Mouse (Mus musculus) right cerebral cortex, postnatal 10 days (tissue): ENCODE data around the gene Hoxd9.

Experiments
- DNase-seq, 2 experiments: peaks; one replicate each; pipeline ENCODE4 v3.0.0; 2021; ENCODE audit warnings: low spot score in 2 of 2

Gene Hoxd9

DNA sequence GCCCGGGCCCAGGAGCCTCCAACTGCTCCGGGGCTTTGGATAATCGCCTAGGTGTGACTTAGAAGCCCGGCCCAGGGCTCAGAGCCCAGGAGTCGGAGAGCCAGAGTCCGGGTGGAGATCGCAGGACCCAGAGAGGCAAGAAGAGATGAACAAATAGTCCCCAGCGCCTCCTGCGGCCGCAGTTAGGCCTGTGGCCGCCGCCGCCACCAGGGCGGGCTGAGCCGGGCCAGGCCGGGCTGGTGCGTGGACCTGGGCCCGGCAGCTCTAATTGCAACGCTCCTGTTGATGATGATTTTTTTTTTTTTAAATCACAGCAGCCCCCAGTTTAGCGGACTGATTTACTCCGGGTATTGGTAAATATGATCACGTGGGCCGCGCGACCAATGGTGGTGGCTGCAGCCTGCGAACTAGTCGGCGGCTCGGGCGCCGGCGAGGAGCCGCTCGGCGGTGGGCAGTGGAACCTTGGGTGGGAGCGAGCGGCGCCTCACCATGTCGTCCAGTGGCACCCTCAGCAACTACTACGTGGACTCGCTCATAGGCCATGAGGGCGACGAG lies at the start of gene Hoxd9:
Gene Hoxd9, plus strand, starts transcription at position 161 of the 555 bp plus-strand sequence.
- DNase-seq, result no peak

DNA sequence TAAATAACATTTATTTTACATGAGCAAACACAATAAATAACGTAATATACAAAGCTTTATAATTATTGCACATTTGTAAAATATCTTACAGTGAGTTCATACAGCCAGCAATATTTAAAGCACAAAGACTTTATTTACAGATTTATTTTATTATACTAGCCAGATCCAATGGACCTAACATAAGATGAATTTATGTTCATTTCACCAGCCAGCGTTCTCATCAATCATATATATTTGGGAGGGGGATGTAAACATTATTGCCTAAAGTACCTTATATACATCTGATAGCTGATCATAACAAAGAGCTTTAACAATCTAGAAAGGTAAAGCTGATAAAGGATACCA lies 44.6 kb upstream of the Hoxd9 start:
- DNase-seq, result no peak

DNA sequence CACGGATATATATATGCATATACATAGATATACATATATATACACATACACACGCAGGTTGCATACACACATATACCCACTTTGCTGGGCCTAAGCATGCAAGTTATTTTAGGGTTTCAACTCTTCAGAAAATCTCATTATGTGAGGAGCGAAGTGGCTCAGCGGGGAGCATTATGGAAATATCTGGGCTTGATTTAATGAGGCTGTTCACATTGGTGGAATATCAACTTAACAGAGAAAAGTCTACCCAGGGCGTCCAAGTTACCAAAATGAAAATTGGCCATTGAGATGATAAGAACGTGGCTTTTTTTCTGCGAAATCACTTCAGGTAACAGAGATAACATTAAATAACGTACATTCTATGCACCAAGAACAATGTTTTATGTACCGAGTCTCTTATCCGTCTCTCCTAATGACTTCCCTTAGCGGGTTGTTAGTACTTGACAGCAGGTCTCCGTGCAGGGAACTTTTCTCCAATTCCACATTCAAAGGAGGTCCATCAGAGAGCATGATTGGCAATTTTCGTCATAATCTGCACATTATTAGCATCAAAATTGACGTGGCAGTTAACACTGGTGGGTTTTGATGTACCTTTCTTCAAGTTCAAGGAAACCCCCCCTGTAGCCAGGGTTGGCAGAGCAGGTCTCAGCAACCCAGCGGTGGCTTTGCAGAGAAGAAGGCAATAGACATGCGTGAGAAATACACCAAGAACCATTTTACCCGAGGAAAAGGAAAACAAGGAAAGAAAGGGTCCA lies 43.6 kb upstream of the Hoxd9 start:
- DNase-seq, result no peak

- no peak for DNase-seq
Observed at GRCm38 (mm10) chr2:74654743-74655419, 42.6 kb upstream of the Hoxd9 start.

DNA sequence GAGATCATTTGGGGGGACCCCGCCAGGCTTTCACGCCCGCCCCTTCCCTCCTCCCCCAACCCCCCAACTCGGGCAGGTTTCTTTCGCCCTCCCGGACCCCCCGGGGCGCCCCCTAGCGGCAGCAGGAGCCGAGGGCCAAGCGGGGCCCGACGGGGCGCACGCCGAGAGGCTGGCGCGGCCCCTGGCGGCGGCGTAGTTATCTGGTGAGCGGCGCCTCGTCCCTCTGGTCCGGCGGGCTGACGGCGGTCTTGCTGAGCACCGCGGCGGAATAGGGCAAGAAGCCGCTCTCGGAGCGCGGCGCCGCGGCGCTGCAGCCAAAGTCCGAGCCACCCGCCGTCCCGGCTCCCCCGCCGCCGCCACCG lies 42.1 kb upstream of the Hoxd9 start:
- DNase-seq, result no peak

- DNase-seq, result no peak
Observed at GRCm38 (mm10) chr2:74655821-74656631, 41.5 kb upstream of the Hoxd9 start.

GRCm38 (mm10) chr2:74656632-74657021 lies 40.9 kb upstream of the Hoxd9 start:
- DNase-seq, result no peak

- DNase-seq, result no peak
Observed at GRCm38 (mm10) chr2:74657251-74658023, 40.1 kb upstream of the Hoxd9 start.

GRCm38 (mm10) chr2:74658024-74658666 lies 39.4 kb upstream of the Hoxd9 start:
- DNase-seq, result no peak

- DNase-seq, result no peak
Observed at GRCm38 (mm10) chr2:74658667-74659371, 38.7 kb upstream of the Hoxd9 start.

GRCm38 (mm10) chr2:74659507-74660005 lies 38.0 kb upstream of the Hoxd9 start, which contains the start of gene Evx2:
TSS of gene Evx2 (minus strand) at chr2:74659557.
- no peak for DNase-seq

DNA sequence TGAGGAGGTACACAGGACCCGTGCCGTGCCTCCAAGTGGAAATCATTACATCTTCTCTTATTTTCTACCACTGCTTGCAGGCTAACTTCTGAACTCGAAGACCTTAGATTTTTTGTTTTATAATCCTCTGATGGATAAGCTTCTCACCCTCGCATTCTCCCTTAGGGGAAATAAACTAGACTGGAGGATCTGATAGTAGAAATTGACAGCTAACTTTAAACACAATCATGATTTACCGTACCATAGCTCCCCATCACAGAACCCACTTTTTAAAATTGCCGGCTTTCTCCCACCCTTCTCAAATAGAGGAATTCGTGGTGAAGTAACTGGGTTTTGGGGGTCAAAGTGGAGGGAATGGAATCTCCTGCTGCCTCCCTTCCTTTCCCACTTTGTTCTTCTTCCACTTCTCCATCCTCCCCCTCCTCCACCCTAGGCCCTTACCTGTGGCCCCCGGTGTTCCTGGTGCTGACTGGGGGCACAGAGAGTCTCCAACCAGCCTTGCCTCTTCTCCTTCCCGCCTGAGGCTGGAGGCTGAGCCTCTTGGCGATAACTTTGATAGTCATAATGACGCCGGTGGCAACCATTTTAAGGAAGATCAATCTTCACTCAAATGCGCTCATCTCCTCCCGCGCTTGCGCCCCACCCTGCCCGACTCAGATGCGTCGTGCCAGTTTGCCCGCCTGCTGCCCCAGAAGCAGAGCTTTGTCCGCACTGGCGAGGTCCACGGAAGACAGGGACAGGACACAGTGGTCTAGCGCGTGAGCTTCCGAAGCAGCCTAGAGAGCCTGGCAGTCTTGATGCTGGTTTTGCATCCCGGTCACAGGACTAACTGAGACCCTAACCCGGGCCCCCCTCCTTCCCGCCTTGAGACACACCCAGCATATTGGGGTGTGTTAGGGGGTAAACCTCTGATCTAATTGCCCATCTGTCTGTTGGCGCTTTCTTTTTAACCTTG lies 36.8 kb upstream of the Hoxd9 start:
- DNase-seq, result no peak

- DNase-seq, result peak; percentile 65 to 75
Observed at GRCm38 (mm10) chr2:74661685-74662084, 35.8 kb upstream of the Hoxd9 start.

DNA sequence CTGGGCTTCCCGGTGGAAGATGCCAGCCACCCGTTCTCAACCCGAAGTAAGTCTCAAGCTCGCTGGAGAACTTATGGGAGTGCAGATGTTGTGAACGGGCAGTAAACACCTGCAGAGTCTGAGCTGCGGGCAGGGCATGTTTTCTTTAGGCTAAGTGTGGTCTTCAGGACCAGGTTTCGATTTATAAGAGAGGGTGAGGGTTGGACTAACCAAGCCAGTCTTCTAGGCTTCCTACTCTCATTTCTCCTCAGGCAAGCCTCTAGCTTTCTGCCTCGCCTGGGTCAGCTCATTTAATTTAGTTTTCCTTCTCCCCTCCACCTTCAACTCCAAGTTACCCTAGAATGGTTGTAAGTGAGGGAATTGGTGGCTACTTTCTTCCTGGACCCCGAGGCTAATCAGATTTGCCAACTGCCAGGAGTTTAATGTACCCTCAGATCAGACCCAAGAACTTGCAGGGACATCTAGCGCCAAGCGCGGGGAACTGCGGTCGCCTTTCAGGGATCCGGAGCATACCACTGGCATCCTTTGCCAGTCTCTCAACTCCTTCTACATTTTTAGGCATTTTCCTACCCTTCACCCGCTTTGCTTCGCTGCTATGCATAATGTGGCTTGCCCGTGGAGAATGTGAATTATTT lies 34.1 kb upstream of the Hoxd9 start:
- peak; percentile 68 to 79 for DNase-seq

DNA sequence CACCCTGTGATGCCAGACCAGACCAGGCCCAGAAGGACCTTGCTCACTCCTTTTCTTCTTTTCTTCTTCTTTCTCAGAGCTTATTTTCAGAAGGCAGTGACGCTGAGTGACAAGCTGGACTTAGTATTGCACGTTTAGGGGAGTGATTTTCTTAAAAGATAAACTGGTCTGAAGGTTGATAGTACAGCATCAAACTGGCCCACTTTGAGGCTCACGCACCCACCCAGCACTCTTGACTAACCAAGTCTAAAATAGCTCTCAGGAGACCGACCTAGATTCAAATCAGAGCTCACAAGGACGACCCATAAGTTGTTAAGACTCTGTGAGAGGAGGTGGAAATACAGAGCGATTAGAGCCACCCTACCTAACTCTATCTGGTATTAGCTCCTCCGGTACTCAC lies 31.1 kb upstream of the Hoxd9 start:
- DNase-seq, result no peak

DNA sequence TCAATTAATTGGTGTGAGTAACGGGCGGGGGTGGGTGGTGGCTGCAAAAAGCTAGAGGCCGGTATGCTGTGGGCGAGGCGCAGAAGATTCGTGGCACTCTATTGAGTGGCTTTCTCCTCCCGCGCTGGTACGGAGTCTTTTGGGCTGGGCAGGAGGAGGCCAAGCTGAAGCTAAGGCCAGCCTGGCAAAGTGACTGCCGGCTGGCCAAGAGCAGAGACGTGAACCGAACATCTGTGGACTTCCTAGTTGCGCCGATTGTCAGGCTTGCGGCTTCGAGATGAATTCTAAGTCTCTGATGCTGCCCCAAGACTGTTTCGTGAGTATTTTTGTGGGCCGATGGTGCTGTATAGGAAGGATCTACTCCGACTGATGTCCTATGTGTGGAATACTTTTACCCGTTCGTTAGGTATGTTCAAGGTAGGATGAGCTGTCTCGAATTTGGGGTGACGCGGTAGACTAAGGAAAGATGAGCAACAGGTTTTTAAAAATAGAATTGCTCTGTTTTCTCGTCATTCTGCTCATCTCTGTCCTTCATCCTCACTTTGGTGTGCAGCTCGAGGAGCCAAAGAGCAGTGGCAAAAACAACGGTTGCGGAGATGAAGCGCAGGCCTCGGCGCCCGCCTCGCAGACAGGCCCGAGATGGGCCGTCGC lies 30.2 kb upstream of the Hoxd9 start:
- no peak for DNase-seq

DNA sequence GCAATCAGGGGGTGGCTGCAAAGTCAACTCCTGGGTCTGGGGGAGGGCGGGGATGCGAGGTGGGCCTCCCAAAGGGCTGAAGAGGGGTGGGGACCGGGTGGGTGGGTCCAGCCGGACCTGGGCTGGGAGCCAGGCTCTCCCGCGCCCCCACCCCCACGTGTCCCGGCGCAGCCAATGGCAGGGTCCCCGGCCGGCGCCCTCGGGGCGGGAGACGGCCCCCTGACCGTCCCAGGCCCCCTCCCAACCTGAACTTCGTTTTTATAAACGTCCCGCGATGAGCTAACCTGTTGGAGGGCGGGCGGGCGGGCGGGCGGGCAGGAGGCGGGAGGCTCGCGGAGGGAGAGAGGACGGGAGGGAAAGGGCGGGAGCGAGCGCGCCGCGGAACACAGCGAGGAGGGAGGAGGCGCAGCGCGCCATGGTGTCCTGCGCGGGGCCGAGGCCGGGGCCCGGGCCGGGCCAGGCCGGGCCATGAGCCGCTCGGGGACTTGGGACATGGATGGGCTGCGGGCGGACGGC lies 29.6 kb upstream of the Hoxd9 start, which contains the start of gene Hoxd13:
Gene Hoxd13, plus strand, starts transcription at position 469 of the 516 bp plus-strand sequence.
- no peak for DNase-seq
